Mouse (Mus musculus) limb, embryonic 13.5 days (tissue): Measurements from ENCODE around the gene Ugt1a8. TPM values are rescaled to one million over a fixed set of nuclear protein-coding genes. Genes with fewer than 3 reads are reported as not detected.
"Not testable (repeated sequence)": the region's sequence is repeated elsewhere in the genome, so short reads cannot be mapped to it uniquely, and the experiment has no call there.

ENCODE experiments used
- ATAC-seq: fragments of 200-750 bp; cut with Nextera tagmentation; 2 replicates; pipeline ENCODE4 v1.8.0; 2017; ENCODE audit warnings: low read depth, moderate number of reproducible peaks, moderate TSS enrichment; ENCODE audit not compliant: low FRiP score
- H3K27ac ChIP-seq: fragments of 300-500 bp; sonication (generic); 2 replicates; pipeline ENCODE4 v1.5.1; 2015; ENCODE audit warnings: inconsistent platforms, mild to moderate bottlenecking, moderate library complexity
- H3K27me3 ChIP-seq: fragments of 300-500 bp; sonication (generic); 2 replicates; pipeline ENCODE4 v1.6.1; 2015; ENCODE audit warnings: mild to moderate bottlenecking, inconsistent platforms
- H3K36me3 ChIP-seq: fragments of 300-500 bp; sonication (generic); 2 replicates; pipeline ENCODE4 v1.6.1; 2015; ENCODE audit warnings: inconsistent platforms, mild to moderate bottlenecking, moderate library complexity
- H3K4me1 ChIP-seq: fragments of 300-500 bp; sonication (generic); 2 replicates; pipeline ENCODE4 v1.6.1; 2015; ENCODE audit warnings: inconsistent platforms
- H3K4me2 ChIP-seq: fragments of 300-500 bp; sonication (generic); replicated peaks from 2 replicates; pipeline ENCODE4 v1.6.1; 2015; ENCODE audit warnings: inconsistent platforms, mild to moderate bottlenecking, moderate library complexity
- H3K4me3 ChIP-seq: fragments of 300-500 bp; sonication (generic); 2 replicates; pipeline ENCODE4 v1.5.1; 2015; ENCODE audit warnings: moderate library complexity, mild to moderate bottlenecking, inconsistent platforms
- H3K9ac ChIP-seq: fragments of 300-500 bp; sonication (generic); 2 replicates; pipeline ENCODE4 v1.6.1; 2015; ENCODE audit warnings: mild to moderate bottlenecking, inconsistent platforms
- H3K9me3 ChIP-seq: fragments of 300-500 bp; sonication (generic); 2 replicates; pipeline ENCODE4 v1.6.1; 2016; ENCODE audit warnings: inconsistent platforms
- WGBS: fragments of 180-500 bp; shearing (Covaris S2); methylation state at CpG from one replicate; pipeline ENCODE4 v1.1.7; 2015; 5-methylcytosine and 5-hydroxymethylcytosine counted together
- polyA plus RNA-seq: library from polyadenylated mRNA; unstranded; fragments of >200 nt; fragmentation: Nextera tagmentation; extraction: Ambion mirVana; gene quantifications from 2 replicates; pipeline ENCODE4 v1.2.1, GENCODE M21; 2015

Ugt1a8 gene
- polyA plus RNA-seq, 1 experiment from 2014 or later = not detected

DNA sequence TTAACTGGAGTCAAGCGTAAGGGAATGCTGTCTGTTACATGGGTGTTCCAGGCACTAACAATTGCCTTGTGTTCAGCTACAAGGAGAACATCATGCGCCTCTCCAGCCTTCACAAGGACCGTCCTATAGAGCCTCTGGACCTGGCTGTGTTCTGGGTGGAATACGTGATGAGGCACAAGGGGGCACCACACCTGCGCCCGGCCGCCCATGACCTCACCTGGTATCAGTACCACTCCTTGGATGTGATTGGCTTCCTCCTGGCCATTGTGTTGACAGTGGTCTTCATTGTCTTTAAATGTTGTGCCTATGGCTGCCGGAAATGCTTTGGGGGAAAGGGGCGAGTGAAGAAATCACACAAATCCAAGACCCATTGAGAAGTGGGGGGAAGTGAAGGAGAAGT, 130.4 kb downstream of the Ugt1a8 start:
- Histone ChIP-seq H3K36me3 (no peaks in the 10 kb centered on the region), H3K4me1 (no peaks in the 10 kb centered on the region), H3K27me3 (no peaks in the 10 kb centered on the region), H3K9me3 (peaks cover 45% of the 10 kb centered on the region), H3K27ac (no peak overlapping the region), H3K4me3 (no peak overlapping the region), H3K9ac (no peak overlapping the region), H3K4me2 (no peak overlapping the region)
- 75% methylated on average over 9 of the region's 9 CpGs for WGBS
- no peak for ATAC-seq

DNA sequence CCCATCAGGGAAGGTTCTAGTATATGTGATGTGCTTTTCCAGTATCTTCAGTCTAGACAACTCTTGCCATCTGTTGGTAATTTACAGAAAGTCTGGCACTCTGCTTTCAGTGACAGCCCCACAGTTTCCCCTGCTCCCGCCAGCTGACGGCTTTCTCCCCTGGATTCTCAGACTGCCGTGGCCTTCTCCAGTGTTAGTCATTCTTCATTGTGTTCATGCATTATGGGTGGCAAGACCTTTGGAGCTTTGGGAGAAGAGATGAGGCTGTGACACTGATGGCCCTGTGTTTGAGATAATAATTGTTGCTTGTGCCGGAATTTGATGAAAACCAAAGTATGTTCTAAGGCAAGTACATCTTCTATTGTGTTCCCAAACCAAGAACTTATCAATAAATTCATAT, 131.0 kb downstream of the Ugt1a8 start:
- Histone ChIP-seq H3K36me3 (no peaks in the 10 kb centered on the region), H3K4me2 (no peak overlapping the region), H3K4me3 (no peak overlapping the region), H3K27me3 (no peaks in the 10 kb centered on the region), H3K27ac (no peak overlapping the region), H3K9me3 (peaks cover 39% of the 10 kb centered on the region), H3K9ac (no peak overlapping the region), H3K4me1 (no peaks in the 10 kb centered on the region)
- no peak for ATAC-seq
- 50% methylated on average over 4 of the region's 4 CpGs for WGBS

GRCm38 (mm10) chr1:88219054-88219453, 131.4 kb downstream of the Ugt1a8 start:
- WGBS = 21% methylated on average over 1 of the region's 1 CpGs
- no peaks in the 10 kb centered on the region for H3K27me3 ChIP-seq
- ATAC-seq = no peak
- no peak overlapping the region for H3K27ac ChIP-seq
- H3K4me3 ChIP-seq = no peak overlapping the region
- no peak overlapping the region for H3K9ac ChIP-seq
- peaks cover 35% of the 10 kb centered on the region for H3K9me3 ChIP-seq
- no peak overlapping the region for H3K4me2 ChIP-seq
- H3K36me3 ChIP-seq = no peaks in the 10 kb centered on the region
- H3K4me1 ChIP-seq = no peaks in the 10 kb centered on the region

DNA sequence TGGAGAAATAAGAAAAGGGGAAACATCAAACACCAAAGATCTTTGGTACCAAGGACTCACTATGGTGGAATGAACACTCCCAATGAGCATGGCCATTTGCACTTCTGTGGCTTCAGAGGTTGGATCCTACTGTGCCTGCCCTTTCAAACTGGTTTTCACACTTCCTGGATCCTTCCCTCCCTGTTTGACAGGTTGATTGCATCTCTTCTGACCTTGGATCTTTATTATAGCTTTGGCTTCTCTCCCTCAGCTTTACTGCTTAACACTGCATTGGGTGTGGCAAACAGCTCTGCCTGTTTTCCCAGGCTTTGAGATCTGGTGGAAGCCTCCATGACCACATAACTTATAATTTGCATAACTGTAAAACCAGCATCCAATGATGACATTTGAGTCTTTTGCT, 132.7 kb downstream of the Ugt1a8 start:
- Histone ChIP-seq H3K9me3 (peaks cover 26% of the 10 kb centered on the region), H3K36me3 (no peaks in the 10 kb centered on the region), H3K9ac (no peak overlapping the region), H3K4me3 (no peak overlapping the region), H3K4me2 (no peak overlapping the region), H3K27me3 (no peaks in the 10 kb centered on the region), H3K27ac (no peak overlapping the region), H3K4me1 (no peaks in the 10 kb centered on the region)
- no peak for ATAC-seq

DNA sequence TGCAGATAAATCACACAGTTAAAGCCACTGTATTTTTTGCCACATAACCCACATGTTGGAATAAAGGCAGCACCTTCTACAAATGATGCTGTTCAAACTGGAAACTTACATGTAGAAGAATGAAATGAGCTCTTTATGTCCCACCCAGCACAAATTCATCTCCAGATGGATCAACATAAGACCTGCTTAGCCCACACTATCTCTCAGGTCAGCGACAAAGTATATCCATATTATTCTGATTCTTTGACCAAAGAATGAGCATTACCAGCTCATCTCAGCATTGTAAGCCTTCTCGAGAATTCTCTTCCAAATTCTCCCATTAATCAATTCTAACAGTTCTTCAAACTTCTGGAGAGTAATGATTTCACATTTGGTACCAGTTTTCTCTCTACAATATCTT, 134.6 kb downstream of the Ugt1a8 start:
- no peak overlapping the region for H3K4me3 ChIP-seq
- 53% methylated on average over 2 of the region's 2 CpGs for WGBS
- no peak for ATAC-seq
- H3K27me3 ChIP-seq = no peaks in the 10 kb centered on the region
- no peaks in the 10 kb centered on the region for H3K4me1 ChIP-seq
- H3K4me2 ChIP-seq = no peak overlapping the region
- no peak overlapping the region for H3K9ac ChIP-seq
- no peak overlapping the region for H3K27ac ChIP-seq
- no peaks in the 10 kb centered on the region for H3K36me3 ChIP-seq
- peaks cover 28% of the 10 kb centered on the region for H3K9me3 ChIP-seq

- ATAC-seq = not testable (repeated sequence)
Observed at GRCm38 (mm10) chr1:88223011-88223515, 135.4 kb downstream of the Ugt1a8 start.

DNA sequence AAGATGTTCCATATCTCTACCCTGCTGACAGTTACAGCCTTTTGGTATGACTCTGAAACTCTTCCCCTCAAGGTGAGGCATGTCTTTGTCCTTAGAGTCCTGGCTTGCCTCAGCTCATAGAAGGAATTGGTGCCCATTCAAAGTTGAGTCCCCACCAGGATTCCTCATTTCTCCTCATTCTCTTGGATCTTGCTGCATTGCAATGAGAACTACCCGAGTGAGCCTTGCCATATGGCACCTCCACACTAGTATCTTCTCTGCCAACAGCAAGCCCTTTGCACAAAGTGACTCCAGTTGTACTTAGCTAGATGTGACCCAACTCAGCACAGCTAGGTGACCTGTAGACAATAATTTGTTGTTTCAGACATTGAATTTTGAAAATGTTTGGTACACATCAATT, 136.0 kb downstream of the Ugt1a8 start:
- no peak overlapping the region for H3K4me2 ChIP-seq
- ATAC-seq = no peak
- WGBS = 54% methylated on average over 1 of the region's 1 CpGs

More at GRCm38 (mm10) chr1:88223011-88223515, 135.4 kb downstream of the Ugt1a8 start:
- H3K36me3 ChIP-seq, H3K9ac ChIP-seq, H3K27ac ChIP-seq, H3K4me3 ChIP-seq, H3K27me3 ChIP-seq, H3K4me2 ChIP-seq, H3K4me1 ChIP-seq: not testable (repeated sequence)
- peaks cover 32% of the 10 kb centered on the region for H3K9me3 ChIP-seq

DNA sequence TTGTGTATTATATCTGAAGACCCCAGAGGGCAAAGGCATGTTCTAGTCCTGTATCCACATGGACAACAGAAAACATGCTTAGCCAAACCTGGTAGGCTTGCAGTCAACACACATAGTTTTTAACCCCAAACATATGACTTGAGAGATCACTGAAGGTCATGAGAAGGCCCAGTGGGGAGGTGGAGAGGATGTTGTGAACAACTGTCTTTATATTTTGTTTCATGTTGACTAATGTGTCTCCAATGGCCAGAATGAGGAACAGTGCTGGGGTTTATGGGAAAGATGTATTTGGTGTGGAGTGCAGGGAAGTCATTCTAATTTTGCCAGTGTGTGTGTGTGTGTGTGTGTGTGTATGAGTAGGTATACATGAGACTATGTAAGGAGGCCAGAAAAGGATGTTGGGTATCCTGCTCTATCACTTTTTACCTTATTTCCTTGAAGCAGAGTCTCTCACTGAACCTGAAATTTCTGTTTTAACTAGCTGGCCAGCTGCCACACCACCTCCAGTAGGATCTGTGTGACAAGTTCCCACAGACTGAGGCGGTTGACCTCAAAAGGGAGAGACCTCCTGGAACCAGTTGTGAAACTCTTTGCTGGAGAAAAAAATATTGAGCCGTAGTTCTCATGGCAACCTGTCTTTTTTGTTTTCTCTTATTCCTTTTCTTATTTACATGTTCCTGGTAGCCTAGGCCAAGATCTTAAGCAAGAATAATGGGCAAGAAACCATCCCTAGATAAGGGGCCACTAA, 136.6 kb downstream of the Ugt1a8 start:
- ATAC-seq = no peak
- H3K4me3 ChIP-seq = no peak overlapping the region
- H3K9ac ChIP-seq = no peak overlapping the region
- H3K27me3 ChIP-seq = no peaks in the 10 kb centered on the region
- no peak overlapping the region for H3K4me2 ChIP-seq
- peaks cover 43% of the 10 kb centered on the region for H3K9me3 ChIP-seq
- H3K27ac ChIP-seq = no peak overlapping the region
- no peaks in the 10 kb centered on the region for H3K4me1 ChIP-seq
- no peaks in the 10 kb centered on the region for H3K36me3 ChIP-seq
- 68% methylated on average over 2 of the region's 2 CpGs for WGBS

More for the DNA sequence above, 136.0 kb downstream of the Ugt1a8 start:
- no peaks in the 10 kb centered on the region for H3K36me3 ChIP-seq
- no peaks in the 10 kb centered on the region for H3K27me3 ChIP-seq
- no peak overlapping the region for H3K9ac ChIP-seq
- H3K4me1 ChIP-seq = no peaks in the 10 kb centered on the region
- peaks cover 37% of the 10 kb centered on the region for H3K9me3 ChIP-seq
- no peak overlapping the region for H3K4me3 ChIP-seq
- H3K27ac ChIP-seq = no peak overlapping the region

GRCm38 (mm10) chr1:88225301-88225700, 137.7 kb downstream of the Ugt1a8 start:
- H3K27me3 ChIP-seq, ATAC-seq, H3K4me1 ChIP-seq, H3K4me2 ChIP-seq, H3K9ac ChIP-seq, H3K36me3 ChIP-seq, H3K27ac ChIP-seq, H3K4me3 ChIP-seq: not testable (repeated sequence)
- 37% methylated on average over 2 of the region's 2 CpGs for WGBS
- peaks cover 54% of the 10 kb centered on the region for H3K9me3 ChIP-seq

DNA sequence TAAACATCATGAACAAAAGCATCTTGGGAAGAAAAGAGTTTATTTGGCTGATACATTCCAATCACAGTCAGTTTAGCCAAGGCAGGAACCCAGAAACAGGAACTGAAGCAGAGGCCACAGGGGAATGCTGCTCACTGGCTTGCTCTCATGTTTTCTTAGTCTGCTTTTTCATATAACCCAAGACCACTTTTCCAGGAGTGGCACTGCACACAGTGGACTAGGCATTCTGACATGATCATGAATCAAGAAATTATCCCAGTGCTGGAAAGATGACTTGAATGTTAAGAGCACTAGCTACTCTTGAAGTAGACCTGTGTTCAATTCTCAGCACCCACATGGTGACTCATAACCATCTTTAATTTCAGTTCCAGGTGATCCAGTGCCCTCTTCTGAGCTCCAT, 138.1 kb downstream of the Ugt1a8 start:
- Histone ChIP-seq H3K27me3 (no peaks in the 10 kb centered on the region), H3K4me2 (no peak overlapping the region), H3K27ac (no peak overlapping the region), H3K4me3 (no peak overlapping the region), H3K36me3 (no peaks in the 10 kb centered on the region), H3K9ac (no peak overlapping the region), H3K9me3 (peaks cover 59% of the 10 kb centered on the region), H3K4me1 (no peaks in the 10 kb centered on the region)
- no peak for ATAC-seq

- no peak within 1 kb of the TSS for H3K9ac ChIP-seq
- H3K9me3 ChIP-seq = peaks cover 69% of the 10 kb centered on the region
- no peaks in the 10 kb centered on the region for H3K27me3 ChIP-seq
- no peak within 1 kb of the TSS for H3K27ac ChIP-seq
- H3K36me3 ChIP-seq = no peaks in the 10 kb centered on the region
- no peak within 1 kb of the TSS for H3K4me2 ChIP-seq
- 52% methylated on average over 5 of the region's 5 CpGs for WGBS
- H3K4me1 ChIP-seq = no peaks in the 10 kb centered on the region
- ATAC-seq = no peak
- no peak within 1 kb of the TSS for H3K4me3 ChIP-seq
Observed at GRCm38 (mm10) chr1:88226670-88227379, 139.2 kb downstream of the Ugt1a8 start, which contains the start of gene Mroh2a. Mroh2a (plus strand) TSS chr1:88226986.

DNA sequence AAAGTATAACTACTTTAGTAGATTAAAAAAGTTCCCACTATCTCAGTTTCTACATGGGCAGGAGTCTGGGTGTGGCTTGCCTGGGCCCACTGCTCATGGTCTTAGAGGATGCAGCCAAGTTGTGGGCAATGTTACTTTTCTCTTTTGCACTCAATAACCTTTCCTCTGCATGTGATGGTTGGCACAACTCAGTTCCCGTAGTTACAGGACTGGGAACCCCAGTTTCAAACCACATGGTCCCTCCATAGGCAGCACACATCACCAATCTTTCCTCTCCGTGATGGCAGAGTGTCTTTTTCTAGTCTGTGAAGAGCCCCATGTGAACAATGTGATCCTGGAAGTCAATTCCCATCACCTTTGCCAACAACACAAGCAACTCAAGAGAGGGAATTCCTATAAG, 139.9 kb downstream of the Ugt1a8 start:
- no peak for ATAC-seq
- WGBS = 59% methylated on average over 2 of the region's 2 CpGs

More for the DNA sequence above, 139.9 kb downstream of the Ugt1a8 start:
- Histone ChIP-seq H3K27me3 (no peaks in the 10 kb centered on the region), H3K36me3 (no peaks in the 10 kb centered on the region), H3K9me3 (peaks cover 73% of the 10 kb centered on the region), H3K4me3 (no peak overlapping the region), H3K9ac (no peak overlapping the region), H3K4me1 (no peaks in the 10 kb centered on the region), H3K4me2 (no peak overlapping the region), H3K27ac (no peak overlapping the region)
